Mouse (Mus musculus) hematopoietic stem cell, adult 5-6 weeks (primary cell): ENCODE data around the gene 4921504E06Rik. TPM values are rescaled to one million over a fixed set of nuclear protein-coding genes. Genes with fewer than 3 reads are reported as not detected.

Source experiments
- ATAC-seq, 2 experiments: fragments of 125-278 bp in 1 of 2; replicated peaks in 1 of 2; 2 replicates each; pipeline ENCODE4 v1.8.0; 2016 to 2017; ENCODE audit warnings: inconsistent platforms in 2 of 2, mild to moderate bottlenecking in 2 of 2, moderate number of reproducible peaks in 2 of 2, low read depth in 1 of 2, moderate TSS enrichment in 1 of 2; ENCODE audit not compliant: low FRiP score in 2 of 2, poor library complexity in 2 of 2, severe bottlenecking in 2 of 2, insufficient read depth in 1 of 2, low TSS enrichment in 1 of 2
- total RNA-seq: library from RNA; stranded (forward); fragments of 172-1452, 232-1000 nt; gene quantifications from 2 replicates; pipeline ENCODE4 v1.2.3, GENCODE M21; 2017

The 4921504E06Rik gene
- total RNA-seq, 1 experiment from 2014 or later: not detected

DNA sequence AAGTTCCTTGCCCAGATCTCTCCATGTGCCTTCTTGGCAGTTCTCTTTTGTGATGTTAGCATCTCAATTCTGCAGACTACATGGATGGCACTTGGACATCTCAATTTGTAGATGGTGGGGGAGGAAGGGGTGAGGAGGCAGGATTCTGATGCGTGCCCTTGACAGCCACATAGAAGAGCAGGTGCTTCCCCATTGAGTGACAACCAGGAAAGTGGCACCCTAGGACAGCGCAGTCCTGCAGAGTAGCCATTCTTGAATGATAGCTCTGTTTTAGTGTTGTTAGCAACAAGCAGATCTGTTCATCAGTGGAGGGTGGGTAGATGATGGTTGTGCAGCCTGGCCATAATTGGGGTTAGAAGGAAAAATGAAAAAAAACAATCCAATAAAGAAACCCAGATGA is 33.1 kb downstream of the 4921504E06Rik start:
- ATAC-seq: no peak

DNA sequence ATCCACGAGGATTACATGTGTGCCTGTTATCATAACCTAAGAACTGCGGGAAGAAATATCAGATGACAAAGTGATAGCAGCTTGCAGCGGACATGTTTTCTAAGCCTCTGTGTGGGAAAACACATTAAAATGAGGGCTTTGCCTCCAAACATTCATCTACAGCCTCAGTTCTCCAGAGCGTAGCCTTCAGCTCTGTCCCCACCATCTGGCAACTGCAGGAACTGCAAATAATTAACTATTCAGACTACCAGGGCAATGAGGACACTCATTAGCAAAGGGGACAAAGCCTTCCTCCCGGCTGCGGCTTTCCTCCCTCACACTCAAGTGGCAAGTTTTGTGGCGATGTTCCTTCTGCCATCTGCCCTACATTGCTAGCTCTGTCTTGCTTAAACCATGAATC is 33.9 kb downstream of the 4921504E06Rik start:
- peak; percentile 81 to 84 for ATAC-seq

- no peak for ATAC-seq
Observed at GRCm38 (mm10) chr2:19517952-19518351, 35.8 kb downstream of the 4921504E06Rik start.

GRCm38 (mm10) chr2:19512381-19512780 is 41.3 kb downstream of the 4921504E06Rik start:
- ATAC-seq: no peak

GRCm38 (mm10) chr2:19511032-19511431 is 42.7 kb downstream of the 4921504E06Rik start:
- ATAC-seq: no peak

GRCm38 (mm10) chr2:19505744-19506143 is 48.0 kb downstream of the 4921504E06Rik start:
- no peak for ATAC-seq

DNA sequence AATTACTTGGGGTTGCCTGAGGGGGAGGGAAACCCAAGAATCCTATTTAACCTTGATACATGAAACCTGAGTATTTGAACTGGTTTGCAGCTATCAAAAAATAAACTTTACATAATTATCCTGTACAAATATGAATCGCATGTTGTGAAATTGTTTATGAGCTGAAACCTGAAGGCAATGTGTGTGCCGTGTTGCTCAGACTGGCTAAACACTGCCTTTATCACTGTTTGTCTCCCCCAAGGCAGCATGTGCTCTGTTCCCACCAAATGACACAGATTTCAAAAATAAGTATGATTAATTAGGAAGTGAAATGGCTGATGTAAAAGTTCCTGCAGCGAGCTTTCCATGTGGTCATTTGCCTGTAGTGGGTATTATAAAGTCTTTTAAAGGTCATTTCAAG is 63.5 kb downstream of the 4921504E06Rik start:
- no peak for ATAC-seq

DNA sequence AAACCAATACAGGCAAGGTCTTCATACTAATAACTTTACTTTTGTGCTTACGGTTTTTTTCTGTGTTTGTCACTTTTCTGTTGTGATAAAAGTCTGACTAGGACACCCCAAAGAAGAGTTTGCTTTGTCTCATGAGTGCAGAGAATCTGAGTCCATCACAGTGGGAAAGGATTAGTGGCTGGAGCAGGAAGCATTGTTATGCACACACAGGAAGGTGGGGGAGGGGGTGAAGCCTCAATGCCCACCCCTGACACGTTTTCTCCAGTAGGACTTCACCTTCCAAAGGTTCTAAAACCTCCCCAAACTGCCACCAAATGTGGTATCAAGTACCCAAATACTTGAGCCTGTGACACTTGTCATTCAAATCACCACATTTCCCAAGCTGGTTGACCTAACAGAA is 91.8 kb downstream of the 4921504E06Rik start:
- no peak for ATAC-seq

DNA sequence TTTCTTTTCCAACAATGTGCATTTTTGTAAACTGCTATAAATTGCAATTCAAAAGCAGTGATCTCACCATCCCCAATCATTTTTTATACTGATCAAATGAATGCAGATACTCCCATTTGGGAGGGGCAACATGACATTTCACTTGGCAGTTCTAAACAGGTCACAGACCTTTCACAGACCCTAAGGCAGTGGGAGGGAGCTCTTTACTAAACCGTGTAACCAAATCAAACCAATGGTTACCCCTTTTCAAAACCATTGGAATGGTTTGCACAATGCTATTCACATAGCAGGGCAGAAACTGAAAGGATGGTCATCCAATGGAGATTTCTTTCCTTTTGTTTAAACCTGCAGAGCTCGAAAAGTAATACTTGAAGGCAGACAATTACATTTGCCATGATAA is 94.9 kb downstream of the 4921504E06Rik start:
- no peak for ATAC-seq

DNA sequence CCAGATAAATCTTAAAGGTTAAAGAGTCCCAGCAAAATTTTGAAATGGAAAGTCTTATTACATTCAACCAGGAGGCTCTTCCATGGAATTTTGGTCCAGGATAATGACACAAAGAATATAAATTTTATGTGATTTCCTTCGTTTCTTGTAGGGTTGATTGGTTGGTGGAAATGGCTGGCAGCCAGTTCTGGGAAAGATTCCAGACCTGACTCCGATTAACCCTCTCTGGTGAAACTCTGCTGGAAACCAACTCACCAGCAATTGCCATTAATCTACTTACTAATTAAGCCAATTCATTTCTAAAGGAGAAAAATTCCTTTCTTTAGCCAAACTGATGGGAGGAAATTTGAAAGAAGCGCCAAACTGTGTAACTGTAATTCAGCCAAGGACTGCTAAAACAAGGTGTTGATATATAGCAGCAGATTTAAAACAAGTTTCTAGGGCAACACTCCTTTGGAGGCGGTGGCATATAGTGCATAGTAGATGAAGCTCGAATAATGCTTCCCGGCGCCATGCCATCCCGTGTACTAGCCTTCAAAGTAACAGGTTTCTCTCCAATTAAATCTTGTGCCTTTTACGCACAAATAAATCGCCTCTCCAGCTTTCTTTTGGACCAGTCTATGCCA is 97.7 kb downstream of the 4921504E06Rik start:
- no peak for ATAC-seq

DNA sequence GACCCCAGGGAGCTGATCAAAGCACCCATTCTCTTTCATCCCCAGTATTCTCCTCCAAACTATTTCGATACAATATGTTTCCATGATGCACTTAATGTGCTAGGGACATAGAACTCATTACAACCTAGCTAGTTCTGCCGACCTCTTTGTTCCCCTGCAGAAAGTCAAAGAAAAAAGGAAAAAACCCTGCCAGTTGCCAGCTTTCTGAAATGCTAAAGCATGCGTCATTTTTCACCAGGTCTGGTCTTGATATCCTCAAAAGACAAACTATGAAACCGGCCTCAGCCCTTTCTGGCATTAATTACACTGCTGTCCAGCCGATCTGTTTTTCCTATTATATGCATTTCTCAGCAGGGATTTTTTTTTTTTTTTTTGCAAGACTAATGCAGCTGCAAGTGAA is 98.5 kb downstream of the 4921504E06Rik start:
- no peak for ATAC-seq

GRCm38 (mm10) chr2:19452531-19453055 is 101.1 kb downstream of the 4921504E06Rik start:
- ATAC-seq: no peak

DNA sequence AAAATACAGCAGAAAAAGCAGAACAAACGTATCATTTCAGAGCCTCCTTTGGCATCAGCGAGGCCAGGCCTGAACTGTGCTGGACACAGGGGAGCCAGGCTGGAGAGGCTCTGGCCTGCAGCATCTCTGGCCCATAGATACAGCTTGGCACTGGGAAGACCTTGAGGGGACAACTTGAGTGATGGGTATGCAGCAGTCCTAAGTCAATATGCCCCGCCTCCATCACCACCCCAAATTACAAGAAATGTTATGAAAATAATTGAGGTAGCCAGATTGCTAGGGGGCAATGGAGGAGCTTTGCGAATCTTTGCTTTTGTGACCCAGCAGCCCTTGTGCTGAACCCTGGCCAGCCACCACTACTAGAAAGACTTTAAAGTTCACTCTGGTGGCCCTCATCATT is 104.4 kb downstream of the 4921504E06Rik start:
- ATAC-seq: no peak

- ATAC-seq: peak in 1 of 2 experiments; percentile 46; a peak in 2 of 4 replicates
Observed at GRCm38 (mm10) chr2:19448042-19448700, 105.5 kb downstream of the 4921504E06Rik start.

DNA sequence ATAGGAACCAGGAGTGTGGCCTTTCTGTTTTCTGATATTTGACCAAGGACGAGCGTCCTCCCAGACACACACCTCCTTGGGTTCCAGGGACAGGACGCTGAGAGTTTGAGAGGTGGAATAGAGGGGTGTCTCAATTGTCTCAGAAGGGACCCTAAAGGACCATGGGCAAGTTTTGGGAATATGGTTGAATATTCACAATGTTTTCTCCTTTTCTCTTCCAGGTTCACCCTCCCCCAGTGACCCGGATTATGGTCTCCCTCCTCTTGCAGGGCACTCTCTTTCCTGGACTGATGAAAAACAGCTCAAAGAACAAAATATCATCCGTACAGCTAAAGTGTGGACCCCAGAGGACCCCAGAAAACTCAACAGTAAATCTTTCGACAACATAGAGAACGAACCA is 107.0 kb downstream of the 4921504E06Rik start:
- ATAC-seq: no peak

DNA sequence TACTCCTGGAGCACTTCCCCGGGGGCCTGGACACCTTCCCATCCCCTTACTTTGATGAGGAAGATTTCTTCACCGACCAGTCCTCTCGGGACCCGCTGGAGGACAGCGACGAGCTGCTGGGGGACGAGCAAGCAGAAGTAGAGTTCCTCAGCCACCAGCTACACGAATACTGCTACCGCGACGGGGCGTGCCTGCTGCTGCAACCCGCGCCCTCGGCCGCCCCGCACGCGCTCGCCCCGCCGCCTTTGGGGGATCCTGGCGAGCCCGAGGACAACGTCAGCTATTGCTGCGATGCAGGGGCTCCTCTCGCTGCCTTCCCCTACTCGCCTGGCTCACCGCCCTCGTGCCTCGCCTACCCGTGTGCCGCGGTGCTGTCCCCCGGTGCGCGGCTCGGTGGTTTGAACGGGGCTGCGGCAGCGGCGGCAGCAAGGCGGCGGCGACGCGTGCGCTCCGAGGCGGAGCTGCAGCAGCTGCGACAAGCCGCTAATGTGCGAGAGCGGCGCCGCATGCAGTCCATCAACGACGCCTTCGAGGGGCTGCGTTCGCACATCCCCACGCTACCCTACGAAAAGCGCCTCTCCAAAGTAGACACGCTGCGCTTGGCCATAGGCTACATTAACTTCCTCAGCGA is 107.7 kb downstream of the 4921504E06Rik start:
- ATAC-seq: no peak

- peak in 1 of 2 experiments; percentile 19; a peak in 1 of 4 replicates for ATAC-seq
Observed at GRCm38 (mm10) chr2:19444931-19445831, 108.5 kb downstream of the 4921504E06Rik start, which contains the start of gene Ptf1a. Ptf1a (plus strand) TSS chr2:19445663.
